ENCODE assay signal across 8 mouse cellular contexts in the genomic region with DNA sequence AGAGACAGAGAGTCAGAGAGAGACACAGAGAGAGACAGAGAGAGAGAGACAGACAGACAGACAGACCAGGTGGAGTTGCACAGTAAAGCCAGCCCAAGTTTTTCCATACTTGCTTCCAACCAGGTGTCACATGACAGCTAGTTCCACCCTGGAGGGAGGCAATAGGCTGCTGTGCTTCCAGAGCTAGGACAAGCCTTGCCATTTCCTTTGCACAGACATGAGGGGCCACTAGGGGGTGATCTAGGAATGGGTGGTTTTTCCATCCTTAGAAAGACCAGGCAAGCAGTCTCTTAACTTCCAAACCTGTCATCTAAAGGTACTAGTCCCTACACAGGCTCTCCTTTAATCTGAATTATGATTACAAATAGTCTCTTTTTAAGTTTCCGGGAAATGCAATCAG.
A peak's percentile ranks its signal among the peaks of the same experiment; 100 is the strongest.
DNase-seq lines count a peak whose midpoint lies in the region; ATAC-seq and TF ChIP-seq lines count a peak whose summit lies in the region.

No protein-coding gene starts in this region.

- DNase-seq in Muller cell, postnatal 12 days (ENCODE audit: inconsistent ontology term) = peak; percentile 72
- peak; percentile 41 for DNase-seq in c-Kit-positive CD71-positive TER-119-negative erythroid progenitor cells, embryonic 14.5 days (ENCODE audit: low read depth)
- peak; percentile 74 for DNase-seq in forebrain, postnatal 0 days
- peak; percentile 44 for DNase-seq in heart, postnatal 25 days (ENCODE audit: low spot score)
- DNase-seq in layer of hippocampus, adult 11-12 months (ENCODE audit: low spot score) = peak; percentile 81
- peak; percentile 75 for DNase-seq in right cerebral cortex, adult 18-20 months
- DNase-seq in urinary bladder, postnatal 25 days (ENCODE audit: low spot score) = peak; percentile 62

- intact Hi-C loops in heart, postnatal 25 days (cut with DNase I) = loop anchor here (1.0 to 2.0 kb wide), 3 partner anchors 110 to 350 kb away; a partner anchor contains a TSS

- ATAC-seq in forebrain, postnatal 0 days = peak; percentile 48; the same call in 1 of the 2 replicates
- peak; percentile 70 for ATAC-seq in lung, embryonic 16.5 days (ENCODE audit: low read depth)

- no peaks in the 10 kb centered on the region for H3K9me3 ChIP-seq in forebrain, postnatal 0 days (ENCODE audit: low read length)
- no peaks in the 10 kb centered on the region for H3K9me3 ChIP-seq in lung, embryonic 16.5 days (ENCODE audit: control insufficient read depth, low read length)

- H3K9ac ChIP-seq in forebrain, postnatal 0 days = no peak overlapping the region
- H3K9ac ChIP-seq in lung, embryonic 16.5 days (ENCODE audit: low read length) = no peak overlapping the region

- no peak overlapping the region for H3K27ac ChIP-seq in forebrain, postnatal 0 days (ENCODE audit: low read depth, low read length)
- H3K27ac ChIP-seq in lung, embryonic 16.5 days (ENCODE audit: low read length) = no peak overlapping the region

- no peak overlapping the region for H3K4me3 ChIP-seq in forebrain, postnatal 0 days (ENCODE audit: low read depth, low read length)
- no peak overlapping the region for H3K4me3 ChIP-seq in lung, embryonic 16.5 days (ENCODE audit: low read length)

- H3K36me3 ChIP-seq in forebrain, postnatal 0 days (ENCODE audit: insufficient read depth) = no peaks in the 10 kb centered on the region
- no peaks in the 10 kb centered on the region for H3K36me3 ChIP-seq in lung, embryonic 16.5 days (ENCODE audit: control insufficient read depth, insufficient read depth, low read length)

- no peak overlapping the region for H3K4me2 ChIP-seq in forebrain, postnatal 0 days (ENCODE audit: low read depth)
- H3K4me2 ChIP-seq in lung, embryonic 16.5 days (ENCODE audit: low read depth, low read length) = no peak overlapping the region

- no peaks in the 10 kb centered on the region for H3K27me3 ChIP-seq in forebrain, postnatal 0 days (ENCODE audit: insufficient read depth, low read length)
- no peaks in the 10 kb centered on the region for H3K27me3 ChIP-seq in lung, embryonic 16.5 days (ENCODE audit: control insufficient read depth, insufficient read depth, low read depth, low read length)

- peaks cover 6% of the 10 kb centered on the region for H3K4me1 ChIP-seq in forebrain, postnatal 0 days (ENCODE audit: insufficient read depth)
- H3K4me1 ChIP-seq in lung, embryonic 16.5 days (replicated peaks; ENCODE audit: control insufficient read depth, insufficient read depth, low read length) = peaks cover 54% of the 10 kb centered on the region

- WGBS in forebrain, postnatal 0 days = 22% methylated on average over 1 of the region's 1 CpGs
- 16% methylated on average over 1 of the region's 1 CpGs for WGBS in lung, embryonic 16.5 days

- peak; percentile 88 for TF ChIP-seq CTCF in forebrain, postnatal 0 days (IDR thresholded peaks at IDR 0.05; ENCODE audit: low read depth)
